Mouse (Mus musculus): ENCODE results near the gene Podxl2. TPM values are rescaled to one million over a fixed set of nuclear protein-coding genes. Genes with fewer than 3 reads are reported as not detected.

Podxl2 gene
- polyA plus RNA-seq, 1 experiment from 2014 or later, result 5.0 TPM

DNA sequence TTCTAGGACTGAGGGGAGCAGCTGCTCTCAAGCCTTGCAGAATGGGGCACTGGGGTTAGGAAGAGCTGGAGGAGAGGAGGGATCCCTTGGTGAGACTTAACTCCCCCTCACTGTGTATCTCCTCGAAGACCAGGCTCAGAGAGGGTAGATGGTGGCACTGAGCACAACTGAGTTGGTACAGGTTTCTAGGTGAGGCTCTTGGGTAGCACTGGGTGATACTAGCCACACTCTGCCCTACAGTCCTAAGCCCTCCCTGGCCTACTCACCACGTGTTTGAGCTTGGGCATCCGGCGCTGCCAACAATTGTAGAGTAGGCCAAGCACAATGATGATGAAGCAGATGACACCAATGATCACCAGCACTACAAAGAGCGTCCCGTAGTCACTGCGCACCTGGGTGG, 31.6 kb downstream of the Podxl2 start:
- Histone ChIP-seq H3K27me3 (replicated peaks) (peaks cover 18% of the 10 kb centered on the region; the same call in 1 of the 2 replicates), H3K9me3 (replicated peaks) (no peaks in the 10 kb centered on the region), H3K4me3 (peak overlapping the region; percentile 79), H3K27ac (peak overlapping the region; percentile 92; the same call in 1 of the 2 replicates), H3K9ac (peak overlapping the region; percentile 87; the same call in 1 of the 2 replicates), H3K4me2 (peak overlapping the region; percentile 99), H3K4me1 (peaks cover 33% of the 10 kb centered on the region), H3K36me3 (peaks cover 20% of the 10 kb centered on the region)
- 78% methylated on average over 7 of the region's 7 CpGs for WGBS (ENCODE audit: insufficient replicate concordance)
- ATAC-seq, result no peak

DNA sequence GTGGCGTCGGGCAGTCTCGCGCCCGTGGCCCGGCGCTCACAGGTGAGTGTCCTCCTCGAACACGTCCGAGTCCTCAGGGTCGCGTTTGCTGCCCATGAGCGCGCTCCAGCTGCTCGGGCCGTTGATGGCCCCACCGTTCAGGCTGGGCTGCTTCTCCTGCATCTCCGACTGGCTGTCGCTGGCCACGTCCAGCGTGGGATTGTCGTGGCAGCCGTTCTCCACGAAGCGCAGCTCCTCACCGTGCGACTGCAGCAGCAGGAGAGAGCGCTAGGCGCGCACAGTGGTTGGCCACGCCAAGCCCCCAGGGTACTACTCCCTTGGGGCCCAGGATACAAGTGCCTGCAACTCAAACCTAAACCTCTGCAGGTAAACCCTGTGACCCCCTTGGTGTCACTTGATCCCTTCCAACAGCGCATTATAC, 32.1 kb downstream of the Podxl2 start:
- no peak for ATAC-seq
- Histone ChIP-seq H3K27ac (peak overlapping the region; percentile 92), H3K9ac (peak overlapping the region; percentile 87), H3K27me3 (replicated peaks) (peaks cover 18% of the 10 kb centered on the region; the same call in 1 of the 2 replicates), H3K9me3 (replicated peaks) (no peaks in the 10 kb centered on the region), H3K4me1 (peaks cover 33% of the 10 kb centered on the region), H3K36me3 (peaks cover 25% of the 10 kb centered on the region), H3K4me3 (peak overlapping the region; percentile 79), H3K4me2 (peak overlapping the region; percentile 99)
- WGBS (ENCODE audit: insufficient replicate concordance), result 3% methylated on average over 32 of the region's 32 CpGs

DNA sequence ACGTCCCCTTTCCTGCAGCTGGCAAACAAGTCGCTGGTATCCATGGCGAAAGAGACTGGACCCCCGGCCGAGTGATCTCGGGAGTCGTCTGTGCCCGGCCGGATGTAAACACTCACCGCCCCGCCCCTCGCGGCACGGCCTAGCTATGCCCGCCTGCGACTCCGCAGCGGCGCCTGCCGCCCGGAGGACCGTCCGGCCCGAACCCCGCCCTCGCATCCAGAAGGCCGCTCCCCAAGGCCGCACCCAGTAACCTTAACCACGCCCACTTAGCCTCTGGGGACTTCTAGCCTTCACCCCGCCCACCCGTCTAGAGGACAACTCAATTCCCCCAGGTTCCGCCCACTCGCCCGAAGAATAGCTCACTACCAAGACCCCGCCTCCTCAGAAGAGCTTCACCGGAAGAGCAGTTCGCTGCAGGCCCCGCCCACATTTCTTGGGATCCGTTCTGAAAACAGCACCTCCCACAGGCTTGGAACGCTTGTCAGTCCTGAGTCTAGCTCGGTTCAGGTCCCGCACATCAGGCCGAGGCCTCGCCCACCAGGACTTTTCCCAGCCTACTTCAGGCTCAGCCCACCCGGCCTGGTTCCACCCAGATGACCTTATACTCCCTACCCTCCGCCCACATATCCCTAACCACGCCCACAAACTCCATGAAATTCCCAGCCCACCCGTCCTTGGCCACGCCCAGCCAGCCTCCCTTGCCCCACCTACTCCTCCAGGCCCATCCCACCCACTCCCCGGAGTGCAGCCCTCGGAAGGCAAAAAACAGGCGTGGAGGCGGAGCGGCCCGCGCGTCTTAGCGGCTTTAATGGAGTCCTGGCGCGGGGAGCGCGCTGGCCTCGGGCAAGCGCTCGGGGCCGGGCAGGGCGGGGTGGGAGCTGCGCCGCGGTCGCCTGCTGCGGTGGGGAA, 32.8 kb downstream of the Podxl2 start, which contains the start of gene Abtb1:
Gene Abtb1, minus strand, starts transcription at position 204 of the 909 bp plus-strand sequence.
- Histone ChIP-seq H3K27me3 (replicated peaks) (peaks cover 17% of the 10 kb centered on the region; the same call in 1 of the 2 replicates), H3K4me3 (peak within 1 kb of the TSS; percentile 79), H3K36me3 (peaks cover 33% of the 10 kb centered on the region), H3K9me3 (replicated peaks) (no peaks in the 10 kb centered on the region), H3K4me2 (peak within 1 kb of the TSS; percentile 99), H3K4me1 (peaks cover 37% of the 10 kb centered on the region), H3K9ac (peak within 1 kb of the TSS; percentile 87), H3K27ac (peak within 1 kb of the TSS; percentile 92)
- ATAC-seq, result peak; percentile 90
- under 1% methylated on average over 72 of the region's 72 CpGs for WGBS (ENCODE audit: insufficient replicate concordance)

DNA sequence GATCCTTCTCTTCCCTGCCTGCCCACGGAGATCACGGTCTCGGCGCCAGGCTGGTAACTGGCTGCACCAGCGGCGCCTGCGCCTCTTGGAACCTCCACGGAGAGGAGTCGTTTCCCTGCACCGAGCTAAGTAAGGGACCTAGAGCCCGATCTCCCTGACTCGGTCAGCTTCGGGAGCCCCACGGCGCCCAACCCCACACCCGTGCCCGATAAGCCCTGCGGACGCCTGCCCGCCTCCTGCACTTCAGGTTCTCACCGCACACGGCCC, 33.4 kb downstream of the Podxl2 start:
- ATAC-seq, result peak; percentile 34
- WGBS (ENCODE audit: insufficient replicate concordance), result under 1% methylated on average over 22 of the region's 22 CpGs
- H3K4me1 ChIP-seq, result peaks cover 42% of the 10 kb centered on the region
- H3K27ac ChIP-seq, result peak overlapping the region; percentile 92
- peaks cover 11% of the 10 kb centered on the region; the same call in 1 of the 2 replicates for H3K27me3 ChIP-seq (replicated peaks)
- H3K4me2 ChIP-seq, result peak overlapping the region; percentile 99
- H3K9ac ChIP-seq, result peak overlapping the region; percentile 87
- peaks cover 38% of the 10 kb centered on the region for H3K36me3 ChIP-seq
- no peaks in the 10 kb centered on the region for H3K9me3 ChIP-seq (replicated peaks)
- H3K4me3 ChIP-seq, result peak overlapping the region; percentile 79

DNA sequence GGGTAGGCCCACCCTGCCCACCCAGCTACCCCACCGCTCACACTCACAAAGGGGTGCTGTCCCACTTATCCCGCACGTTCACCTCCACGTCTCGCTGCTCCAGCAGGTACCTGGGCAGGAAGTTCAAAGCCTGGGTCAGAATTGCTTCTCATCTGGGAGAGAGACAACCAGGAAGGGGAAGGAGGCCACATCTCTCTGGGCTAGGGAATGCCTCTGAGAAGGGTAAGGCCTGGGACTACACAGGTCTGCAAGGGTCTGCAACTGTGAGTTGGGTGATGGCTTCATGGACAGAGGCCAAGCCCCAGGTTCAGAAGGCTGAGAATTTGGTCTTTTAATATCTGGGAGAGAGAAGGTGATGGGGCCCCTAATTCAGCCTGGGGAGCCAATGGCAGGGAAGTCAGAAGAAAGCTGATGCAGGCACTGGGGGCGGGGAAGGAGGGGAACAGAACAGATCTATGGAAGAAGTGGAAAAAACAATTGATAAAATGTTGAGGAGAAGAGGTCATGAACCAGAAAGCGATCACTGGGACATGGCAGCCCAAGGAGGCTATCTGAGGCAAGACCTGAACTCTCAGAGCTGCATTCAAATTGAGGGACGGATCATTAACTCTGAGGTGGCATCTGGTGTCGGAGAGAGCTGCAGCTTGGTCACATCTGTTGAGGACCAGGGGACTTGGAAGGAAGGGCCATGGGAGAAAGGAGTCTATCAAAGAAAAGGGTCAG, 33.9 kb downstream of the Podxl2 start:
- no peak for ATAC-seq
- H3K27ac ChIP-seq, result peak overlapping the region; percentile 92
- peak overlapping the region; percentile 79 for H3K4me3 ChIP-seq
- 44% methylated on average over 9 of the region's 9 CpGs for WGBS (ENCODE audit: insufficient replicate concordance)
- H3K9me3 ChIP-seq (replicated peaks), result no peaks in the 10 kb centered on the region
- H3K27me3 ChIP-seq (replicated peaks), result peaks cover 6% of the 10 kb centered on the region; the same call in 1 of the 2 replicates
- peaks cover 47% of the 10 kb centered on the region for H3K4me1 ChIP-seq
- peak overlapping the region; percentile 87 for H3K9ac ChIP-seq
- peak overlapping the region; percentile 99 for H3K4me2 ChIP-seq
- peaks cover 43% of the 10 kb centered on the region for H3K36me3 ChIP-seq

DNA sequence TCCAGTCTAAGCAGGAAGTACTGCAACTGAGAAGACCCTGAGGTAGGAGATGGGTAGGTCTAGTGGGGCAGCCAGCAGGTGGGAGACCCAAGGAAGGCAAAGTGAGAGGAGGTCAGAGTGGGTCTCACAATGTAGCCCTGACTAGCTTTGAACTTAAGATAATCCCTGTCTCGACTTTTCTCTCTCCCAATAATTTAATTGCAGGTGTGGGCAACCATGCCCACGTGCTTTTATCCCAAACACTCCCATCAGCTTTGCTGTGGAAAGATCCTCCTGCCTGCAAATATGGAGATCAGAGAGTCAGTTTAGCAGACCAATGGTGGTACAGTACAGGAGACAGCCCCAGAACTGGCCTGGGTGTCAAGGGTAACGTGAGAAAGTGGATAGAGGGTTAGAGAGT, 34.6 kb downstream of the Podxl2 start:
- ATAC-seq, result no peak
- Histone ChIP-seq H3K4me1 (peaks cover 55% of the 10 kb centered on the region), H3K27me3 (replicated peaks) (no peaks in the 10 kb centered on the region; the same call in 1 of the 2 replicates), H3K9ac (peak overlapping the region; percentile 87), H3K36me3 (peaks cover 49% of the 10 kb centered on the region), H3K4me3 (peak overlapping the region; percentile 79), H3K9me3 (replicated peaks) (no peaks in the 10 kb centered on the region), H3K4me2 (peak overlapping the region; percentile 99), H3K27ac (peak overlapping the region; percentile 92)
- 66% methylated on average over 3 of the region's 3 CpGs for WGBS (ENCODE audit: insufficient replicate concordance)

DNA sequence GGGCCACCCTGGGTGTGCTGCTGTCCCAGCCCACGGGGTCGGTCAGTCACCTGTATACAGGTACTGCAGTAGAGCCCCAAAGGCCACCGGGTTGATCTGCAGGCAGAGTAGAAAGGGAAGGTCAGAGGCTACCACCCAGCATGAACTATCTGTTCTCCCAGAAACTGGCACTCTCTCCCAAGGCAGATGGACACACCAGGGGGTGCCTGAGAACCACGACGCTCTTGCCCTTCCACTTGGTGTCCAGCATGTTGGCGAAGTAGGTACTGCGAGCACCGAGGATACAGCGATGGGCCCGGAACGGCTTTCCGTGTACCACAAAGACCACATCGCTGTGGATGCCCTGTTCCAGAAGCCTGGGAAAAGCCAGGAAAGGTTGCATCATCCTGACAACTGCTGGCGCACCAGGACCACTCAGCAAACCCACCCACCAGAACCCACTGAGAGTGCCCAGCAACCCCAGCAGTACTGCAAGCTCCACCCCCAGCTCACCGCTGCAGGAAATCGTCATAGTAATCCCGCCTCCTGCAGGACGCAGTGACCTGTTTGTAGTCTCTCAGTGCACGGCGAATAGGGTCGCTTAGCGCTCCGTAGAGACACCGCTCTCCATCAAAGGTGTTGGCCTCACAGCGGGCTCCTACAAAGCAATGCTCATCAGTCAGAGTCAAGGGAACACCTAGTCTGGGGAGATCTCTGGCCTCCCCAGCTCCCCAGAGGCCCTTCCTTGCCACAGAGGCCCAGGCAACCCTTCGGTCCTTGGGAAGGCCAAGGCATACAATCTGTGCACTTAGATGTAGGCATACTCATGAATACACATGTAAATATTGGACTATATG, 35.5 kb downstream of the Podxl2 start:
- Histone ChIP-seq H3K4me1 (peaks cover 63% of the 10 kb centered on the region), H3K27ac (peak overlapping the region; percentile 92; the same call in 1 of the 2 replicates), H3K4me3 (peak overlapping the region; percentile 79; the same call in 1 of the 2 replicates), H3K9ac (no peak overlapping the region), H3K4me2 (peak overlapping the region; percentile 99), H3K27me3 (replicated peaks) (no peaks in the 10 kb centered on the region; the same call in 1 of the 2 replicates), H3K9me3 (replicated peaks) (no peaks in the 10 kb centered on the region), H3K36me3 (peaks cover 49% of the 10 kb centered on the region)
- no peak for ATAC-seq
- WGBS (ENCODE audit: insufficient replicate concordance), result 85% methylated on average over 26 of the region's 26 CpGs

DNA sequence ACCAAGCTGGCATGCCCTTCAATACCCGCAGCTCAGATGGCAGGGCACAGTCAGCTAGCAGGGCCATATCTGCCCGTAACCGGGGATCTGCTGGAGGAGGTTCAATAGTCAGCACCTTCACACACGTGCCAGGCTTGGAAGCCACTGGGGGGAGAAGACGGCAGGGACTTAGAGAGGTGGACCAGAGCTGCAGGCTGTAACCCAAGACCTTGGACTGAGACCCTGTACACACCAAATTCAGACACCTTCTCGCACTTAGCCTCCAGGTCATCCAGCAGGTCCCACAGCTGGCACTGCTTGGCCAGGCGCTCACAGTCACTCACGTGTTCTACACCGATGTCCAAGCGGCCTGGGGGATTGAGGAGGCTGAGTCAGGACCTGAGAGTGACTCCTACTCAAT, 36.2 kb downstream of the Podxl2 start:
- Histone ChIP-seq H3K9ac (no peak overlapping the region), H3K27ac (no peak overlapping the region), H3K27me3 (replicated peaks) (no peaks in the 10 kb centered on the region), H3K4me3 (no peak overlapping the region), H3K4me1 (peaks cover 71% of the 10 kb centered on the region), H3K36me3 (peaks cover 49% of the 10 kb centered on the region), H3K4me2 (no peak overlapping the region), H3K9me3 (replicated peaks) (no peaks in the 10 kb centered on the region)
- no peak for ATAC-seq
- 83% methylated on average over 10 of the region's 10 CpGs for WGBS (ENCODE audit: insufficient replicate concordance)

DNA sequence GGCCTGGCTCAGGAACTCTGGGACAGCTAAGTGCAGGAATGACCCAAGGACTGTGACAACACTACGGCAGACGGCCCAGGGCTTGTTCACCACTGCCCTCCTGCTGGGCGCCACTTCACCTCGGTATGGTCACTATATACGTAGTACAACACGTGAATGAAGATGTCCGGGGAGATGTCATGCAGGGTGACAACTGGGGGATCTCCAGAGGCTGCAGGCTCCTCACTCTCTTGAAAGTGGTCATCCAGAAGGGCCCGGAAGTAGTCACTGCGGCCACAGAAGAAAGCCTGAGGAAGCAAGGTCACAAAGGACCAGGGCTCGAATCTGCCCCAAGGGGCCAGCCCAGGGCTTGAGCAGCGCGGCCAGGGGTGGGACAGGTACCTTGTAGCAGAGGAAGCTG, 36.8 kb downstream of the Podxl2 start:
- no peak for ATAC-seq
- H3K4me3 ChIP-seq, result no peak overlapping the region
- peaks cover 49% of the 10 kb centered on the region for H3K36me3 ChIP-seq
- no peaks in the 10 kb centered on the region for H3K27me3 ChIP-seq (replicated peaks)
- H3K27ac ChIP-seq, result peak overlapping the region; percentile 92; the same call in 1 of the 2 replicates
- WGBS (ENCODE audit: insufficient replicate concordance), result 89% methylated on average over 12 of the region's 12 CpGs
- H3K4me2 ChIP-seq, result no peak overlapping the region
- H3K4me1 ChIP-seq, result peaks cover 71% of the 10 kb centered on the region
- H3K9me3 ChIP-seq (replicated peaks), result no peaks in the 10 kb centered on the region
- H3K9ac ChIP-seq, result no peak overlapping the region

DNA sequence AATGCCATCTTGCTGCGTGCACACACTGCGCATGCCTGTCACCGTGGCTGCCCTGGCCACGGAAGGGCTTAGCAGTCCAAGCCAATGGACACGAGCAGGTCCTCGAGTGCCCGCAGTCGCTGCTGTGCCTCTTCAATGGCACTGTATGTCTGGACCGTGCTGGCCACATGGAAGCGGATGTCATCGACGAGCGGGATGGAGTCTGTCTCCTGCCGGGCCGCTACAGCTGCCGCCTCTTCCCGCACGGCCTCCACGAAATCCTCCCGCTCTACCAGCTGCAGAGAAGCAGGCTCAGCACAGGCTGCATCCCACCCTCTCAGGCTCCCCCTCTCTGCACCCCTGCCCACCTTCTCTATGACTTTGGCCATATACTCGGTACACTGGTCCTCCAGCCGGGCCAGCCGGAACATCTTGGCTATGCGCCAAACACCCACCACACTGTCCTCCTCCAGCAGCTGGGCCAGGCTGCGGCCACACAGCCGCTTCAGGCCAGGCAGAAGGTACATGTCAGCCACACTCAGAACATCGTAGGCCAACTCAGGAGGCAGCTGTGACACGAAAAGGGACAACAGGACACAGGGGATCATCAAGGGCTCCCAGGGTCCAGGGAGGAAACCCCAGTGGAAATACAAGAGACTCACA, 38.5 kb downstream of the Podxl2 start:
- no peak for ATAC-seq
- Histone ChIP-seq H3K4me3 (no peak overlapping the region), H3K9me3 (replicated peaks) (no peaks in the 10 kb centered on the region), H3K27ac (peak overlapping the region; percentile 92; the same call in 1 of the 2 replicates), H3K36me3 (peaks cover 49% of the 10 kb centered on the region), H3K4me2 (peak overlapping the region; percentile 62; the same call in 1 of the 2 replicates), H3K4me1 (peaks cover 75% of the 10 kb centered on the region), H3K27me3 (replicated peaks) (no peaks in the 10 kb centered on the region), H3K9ac (no peak overlapping the region)
- WGBS (ENCODE audit: insufficient replicate concordance), result 92% methylated on average over 28 of the region's 28 CpGs

DNA sequence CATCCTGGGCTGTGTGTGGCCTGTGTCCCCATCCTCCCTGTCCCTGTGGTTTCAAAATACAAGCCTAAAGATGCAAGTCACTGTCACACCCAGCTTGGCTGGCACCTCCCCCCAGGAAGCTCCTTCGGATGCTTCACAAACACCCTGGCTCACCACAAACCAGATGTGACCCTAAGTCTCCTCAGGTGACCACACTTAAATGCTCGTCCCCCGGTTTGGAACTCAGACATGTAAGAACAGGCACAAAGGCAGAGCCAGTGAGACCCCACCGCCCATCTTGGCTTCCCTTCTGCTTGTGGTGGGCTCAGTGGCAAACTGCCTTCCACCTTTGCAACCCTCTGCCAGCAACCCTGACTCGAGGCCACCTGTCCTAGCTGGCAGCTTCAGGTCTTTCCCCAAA, 39.8 kb downstream of the Podxl2 start:
- Histone ChIP-seq H3K27me3 (replicated peaks) (no peaks in the 10 kb centered on the region), H3K9me3 (replicated peaks) (no peaks in the 10 kb centered on the region), H3K4me2 (peak overlapping the region; percentile 62), H3K4me3 (no peak overlapping the region), H3K4me1 (peaks cover 64% of the 10 kb centered on the region), H3K9ac (peak overlapping the region; percentile 69), H3K27ac (peak overlapping the region; percentile 92), H3K36me3 (peaks cover 46% of the 10 kb centered on the region)
- ATAC-seq, result peak; percentile 83
- 24% methylated on average over 5 of the region's 5 CpGs for WGBS (ENCODE audit: insufficient replicate concordance)

Measured in liver, embryonic 12.5 days (tissue).